In genomic region chr9:34912996-34913395, GRCm38 (mm10) we compare ENCODE assay signal across 9 mouse cellular contexts.
DNase-seq lines count a peak whose midpoint lies in the region; ATAC-seq and TF ChIP-seq lines count a peak whose summit lies in the region.
"Had no signal": no experiment of that assay in that cellular context is flagged by ENCODE, and none has a peak within 500 bp of the region (broad histone marks: within the 10 kb centered on the region; RNA-seq: fewer than 3 reads in every experiment).

No protein-coding gene starts in this region.

- no peaks in the 10 kb centered on the region for H3K27me3 ChIP-seq in forebrain, postnatal 0 days (ENCODE audit: insufficient read depth, low read length)
- no peaks in the 10 kb centered on the region for H3K27me3 ChIP-seq in limb, embryonic 10.5 days (ENCODE audit: low read depth, poor library complexity, severe bottlenecking)
- H3K27me3 ChIP-seq: heart, embryonic 15.5 days had no signal

- H3K4me1 ChIP-seq in forebrain, postnatal 0 days (ENCODE audit: insufficient read depth) = no peaks in the 10 kb centered on the region
- no peaks in the 10 kb centered on the region for H3K4me1 ChIP-seq in limb, embryonic 10.5 days
- H3K4me1 ChIP-seq: heart, embryonic 15.5 days had no signal

- ATAC-seq in forebrain, postnatal 0 days = no peak

- H3K4me3 ChIP-seq in forebrain, postnatal 0 days (ENCODE audit: low read depth, low read length) = no peak overlapping the region
- no peak overlapping the region for H3K4me3 ChIP-seq in limb, embryonic 10.5 days
- H3K4me3 ChIP-seq: heart, embryonic 15.5 days had no signal

- no peak overlapping the region for H3K4me2 ChIP-seq in forebrain, postnatal 0 days (ENCODE audit: low read depth)
- H3K4me2 ChIP-seq: heart, embryonic 15.5 days had no signal

- H3K9me3 ChIP-seq in forebrain, postnatal 0 days (ENCODE audit: low read length) = no peaks in the 10 kb centered on the region
- H3K9me3 ChIP-seq in limb, embryonic 10.5 days (replicated peaks) = no peaks in the 10 kb centered on the region
- H3K9me3 ChIP-seq: heart, embryonic 15.5 days had no signal

- intact Hi-C loops in gastrocnemius, postnatal 14 days (cut with DNase I; ENCODE audit: low total_unique reads) = no loop called here

- no peak overlapping the region for H3K9ac ChIP-seq in forebrain, postnatal 0 days
- H3K9ac ChIP-seq: heart, embryonic 15.5 days had no signal

- no peaks in the 10 kb centered on the region for H3K36me3 ChIP-seq in forebrain, postnatal 0 days (ENCODE audit: insufficient read depth)
- no peaks in the 10 kb centered on the region for H3K36me3 ChIP-seq in limb, embryonic 10.5 days
- H3K36me3 ChIP-seq: heart, embryonic 15.5 days had no signal

- H3K27ac ChIP-seq in forebrain, postnatal 0 days (ENCODE audit: low read depth, low read length) = no peak overlapping the region
- no peak overlapping the region for H3K27ac ChIP-seq in limb, embryonic 10.5 days
- H3K27ac ChIP-seq: heart, embryonic 15.5 days had no signal

- 12% methylated on average over 5 of the region's 5 CpGs for WGBS in forebrain, postnatal 0 days
- 8% methylated on average over 5 of the region's 5 CpGs for WGBS in limb, embryonic 10.5 days

- no peak for TF ChIP-seq CTCF in forebrain, postnatal 0 days (IDR thresholded peaks at IDR 0.05; ENCODE audit: low read depth)

- peak; percentile 19 for DNase-seq in gastrocnemius, postnatal 14 days
- no peak for DNase-seq in gastrocnemius, adult 18-20 months (ENCODE audit: low spot score)
- DNase-seq in adipocyte (ENCODE audit: low spot score) = peak; percentile 72
- DNase-seq in forebrain, postnatal 0 days = peak; percentile 25
- peak; percentile 86 for DNase-seq in limb, embryonic 10.5 days (ENCODE audit: low spot score)
- peak; percentile 66 for DNase-seq in ovary, postnatal 36 days (ENCODE audit: low spot score)
- DNase-seq in spleen, adult 18-20 months = no peak
- DNase-seq in natural killer cell, adult 2 months (ENCODE audit: low spot score in 2 of 2) = no peak

Comparison
In these comparisons a context has a peak if more than half of its experiments do, and no peak if none do; other contexts are left out.
1. DNase-seq: peak in gastrocnemius, postnatal 14 days (single experiment), adipocyte (single experiment), forebrain, postnatal 0 days (single experiment), limb, embryonic 10.5 days (single experiment) and ovary, postnatal 36 days (single experiment); none in gastrocnemius, adult 18-20 months (single experiment), spleen, adult 18-20 months (0 of 2) and natural killer cell, adult 2 months (0 of 2).